Mouse (Mus musculus): Measurements from ENCODE around the gene Ranbp17. TPM values are rescaled to one million over a fixed set of nuclear protein-coding genes. Genes with fewer than 3 reads are reported as not detected.

Gene Ranbp17
- polyA plus RNA-seq, 1 experiment from 2014 or later, result 5.1 TPM

DNA sequence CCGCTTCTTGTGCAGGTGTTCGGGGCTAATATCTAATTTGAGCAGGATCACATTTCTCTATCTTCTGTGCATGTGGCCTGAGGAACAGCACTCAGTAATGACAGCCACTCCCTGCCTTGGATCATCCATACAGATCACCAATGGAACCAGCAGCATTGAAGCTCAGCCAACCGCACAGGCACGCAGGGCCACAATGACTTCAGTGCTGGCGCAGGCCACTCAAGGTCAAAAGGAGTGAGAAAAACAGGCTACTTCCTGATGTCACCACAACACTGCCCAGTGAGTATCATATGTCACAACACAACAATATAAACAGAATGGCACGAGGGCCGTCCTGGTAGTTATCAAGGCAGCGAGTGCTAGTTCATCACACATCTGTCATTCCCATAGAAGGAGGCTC is 287.0 kb downstream of the Ranbp17 start:
- ATAC-seq (ENCODE audit: borderline replicate concordance, extremely low read depth, low FRiP score, low TSS enrichment), result no peak

GRCm38 (mm10) chr11:33221566-33222365 is 291.8 kb downstream of the Ranbp17 start:
- no peak overlapping the region for H3K4me3 ChIP-seq
- peaks cover 19% of the 10 kb centered on the region; the same call in 1 of the 2 replicates for H3K4me1 ChIP-seq
- peak overlapping the region; percentile 50 for H3K27ac ChIP-seq
- 45% methylated on average over 11 of the region's 11 CpGs for WGBS
- H3K36me3 ChIP-seq, result no peaks in the 10 kb centered on the region
- H3K9me3 ChIP-seq, result no peaks in the 10 kb centered on the region
- H3K27me3 ChIP-seq, result no peaks in the 10 kb centered on the region
- peak; percentile 50 for ATAC-seq (ENCODE audit: borderline replicate concordance, extremely low read depth, low FRiP score, low TSS enrichment)
- H3K9ac ChIP-seq, result no peak overlapping the region
- no peak overlapping the region for H3K4me2 ChIP-seq

More for the DNA sequence above, 287.0 kb downstream of the Ranbp17 start:
- Histone ChIP-seq H3K9me3 (no peaks in the 10 kb centered on the region), H3K4me1 (peaks cover 11% of the 10 kb centered on the region; the same call in 1 of the 2 replicates), H3K4me3 (no peak overlapping the region), H3K9ac (no peak overlapping the region), H3K27ac (no peak overlapping the region), H3K27me3 (no peaks in the 10 kb centered on the region), H3K4me2 (no peak overlapping the region), H3K36me3 (no peaks in the 10 kb centered on the region)
- 60% methylated on average over 8 of the region's 8 CpGs for WGBS

DNA sequence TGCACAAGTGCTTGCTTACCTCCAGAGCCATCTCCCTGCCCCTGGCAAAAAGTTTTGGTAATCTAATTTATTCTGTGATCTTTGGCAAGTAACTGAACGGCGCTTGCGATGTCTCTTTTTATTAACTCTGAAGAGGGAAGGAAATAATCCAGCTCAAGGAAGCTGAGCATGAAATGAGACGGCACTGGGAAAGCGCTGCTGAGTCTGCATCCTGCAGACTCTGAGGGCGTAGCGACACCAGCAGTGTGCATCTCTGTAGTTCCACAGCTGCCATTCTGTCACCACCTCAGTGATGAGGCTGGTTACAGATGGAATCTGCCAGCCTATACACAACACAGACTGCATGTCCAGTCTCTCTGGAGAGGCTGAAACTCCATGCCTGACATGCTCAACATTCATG is 292.8 kb downstream of the Ranbp17 start:
- ATAC-seq (ENCODE audit: borderline replicate concordance, extremely low read depth, low FRiP score, low TSS enrichment), result no peak
- no peak overlapping the region for H3K27ac ChIP-seq
- no peak overlapping the region for H3K4me3 ChIP-seq
- peaks cover 19% of the 10 kb centered on the region; the same call in 1 of the 2 replicates for H3K4me1 ChIP-seq
- no peaks in the 10 kb centered on the region for H3K36me3 ChIP-seq
- no peak overlapping the region for H3K4me2 ChIP-seq
- no peaks in the 10 kb centered on the region for H3K9me3 ChIP-seq
- H3K27me3 ChIP-seq, result no peaks in the 10 kb centered on the region
- 75% methylated on average over 7 of the region's 7 CpGs for WGBS
- no peak overlapping the region for H3K9ac ChIP-seq

- Histone ChIP-seq H3K27ac (no peak overlapping the region), H3K9ac (no peak overlapping the region), H3K36me3 (no peaks in the 10 kb centered on the region), H3K4me3 (no peak overlapping the region), H3K27me3 (no peaks in the 10 kb centered on the region), H3K9me3 (no peaks in the 10 kb centered on the region), H3K4me2 (no peak overlapping the region), H3K4me1 (peaks cover 18% of the 10 kb centered on the region; the same call in 1 of the 2 replicates)
- ATAC-seq (ENCODE audit: borderline replicate concordance, extremely low read depth, low FRiP score, low TSS enrichment), result no peak
- 51% methylated on average over 8 of the region's 8 CpGs for WGBS
These were observed 296.0 kb downstream of the Ranbp17 start for GRCm38 (mm10) chr11:33217384-33218079.

- H3K4me2 ChIP-seq, result no peak overlapping the region
- H3K36me3 ChIP-seq, result no peaks in the 10 kb centered on the region
- H3K9ac ChIP-seq, result no peak overlapping the region
- WGBS, result 74% methylated on average over 2 of the region's 2 CpGs
- H3K4me1 ChIP-seq, result peaks cover 14% of the 10 kb centered on the region
- ATAC-seq (ENCODE audit: borderline replicate concordance, extremely low read depth, low FRiP score, low TSS enrichment), result no peak
- H3K27ac ChIP-seq, result no peak overlapping the region
- no peaks in the 10 kb centered on the region for H3K9me3 ChIP-seq
- peaks cover 63% of the 10 kb centered on the region for H3K27me3 ChIP-seq
- no peak overlapping the region for H3K4me3 ChIP-seq
These were observed 306.1 kb downstream of the Ranbp17 start for GRCm38 (mm10) chr11:33207411-33207810.

GRCm38 (mm10) chr11:33204966-33205365 is 308.6 kb downstream of the Ranbp17 start:
- H3K4me3 ChIP-seq, result no peak overlapping the region
- ATAC-seq (ENCODE audit: borderline replicate concordance, extremely low read depth, low FRiP score, low TSS enrichment), result no peak
- WGBS, result 10% methylated on average over 3 of the region's 3 CpGs
- H3K27ac ChIP-seq, result no peak overlapping the region
- H3K9ac ChIP-seq, result no peak overlapping the region
- H3K4me2 ChIP-seq, result no peak overlapping the region
- H3K27me3 ChIP-seq, result peaks cover 88% of the 10 kb centered on the region
- H3K36me3 ChIP-seq, result no peaks in the 10 kb centered on the region
- H3K4me1 ChIP-seq, result peaks cover 33% of the 10 kb centered on the region
- H3K9me3 ChIP-seq, result no peaks in the 10 kb centered on the region

GRCm38 (mm10) chr11:33204329-33204705 is 309.2 kb downstream of the Ranbp17 start:
- Histone ChIP-seq H3K9ac (no peak overlapping the region), H3K27me3 (peaks cover 94% of the 10 kb centered on the region), H3K4me3 (no peak overlapping the region), H3K9me3 (no peaks in the 10 kb centered on the region), H3K4me2 (no peak overlapping the region), H3K36me3 (no peaks in the 10 kb centered on the region), H3K4me1 (peaks cover 37% of the 10 kb centered on the region), H3K27ac (no peak overlapping the region)
- WGBS, result under 1% methylated on average over 18 of the region's 18 CpGs
- no peak for ATAC-seq (ENCODE audit: borderline replicate concordance, extremely low read depth, low FRiP score, low TSS enrichment)

GRCm38 (mm10) chr11:33203383-33204328 is 309.9 kb downstream of the Ranbp17 start, which contains the start of gene Tlx3:
Gene Tlx3 (minus strand): TSS chr11:33203589.
- under 1% methylated on average over 81 of the region's 81 CpGs for WGBS
- peak within 1 kb of the TSS; percentile 23 for H3K4me3 ChIP-seq
- H3K27me3 ChIP-seq, result peaks cover 99% of the 10 kb centered on the region
- ATAC-seq (ENCODE audit: borderline replicate concordance, extremely low read depth, low FRiP score, low TSS enrichment), result no peak
- peak within 1 kb of the TSS; percentile 47 for H3K4me2 ChIP-seq
- H3K9me3 ChIP-seq, result no peaks in the 10 kb centered on the region
- H3K36me3 ChIP-seq, result no peaks in the 10 kb centered on the region
- no peak within 1 kb of the TSS for H3K9ac ChIP-seq
- H3K27ac ChIP-seq, result no peak within 1 kb of the TSS
- H3K4me1 ChIP-seq, result peaks cover 37% of the 10 kb centered on the region

DNA sequence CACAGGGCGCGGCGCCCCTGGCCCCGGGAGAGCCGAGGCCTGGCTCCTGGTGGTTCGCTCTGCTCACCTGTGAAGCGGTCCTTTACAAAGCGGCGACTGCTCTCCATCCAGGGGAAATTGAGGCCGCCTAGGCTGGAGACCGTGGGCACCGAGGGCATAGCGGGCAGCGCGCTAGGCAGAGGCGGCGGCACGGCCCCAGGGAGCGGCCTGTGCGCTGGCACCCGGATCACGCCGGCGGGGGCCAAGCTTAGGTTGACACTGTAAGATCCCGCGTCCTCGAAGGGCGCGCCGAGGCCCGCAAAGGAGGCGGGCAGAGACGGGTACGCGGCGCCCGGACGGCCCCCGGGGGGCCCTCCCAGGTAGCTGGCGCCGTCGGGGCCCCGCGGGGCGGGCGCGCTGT is 310.6 kb downstream of the Ranbp17 start:
- under 1% methylated on average over 47 of the region's 47 CpGs for WGBS
- peak; percentile 16; the same call in 1 of the 2 replicates for ATAC-seq (ENCODE audit: borderline replicate concordance, extremely low read depth, low FRiP score, low TSS enrichment)
- Histone ChIP-seq H3K36me3 (no peaks in the 10 kb centered on the region), H3K9ac (no peak overlapping the region), H3K4me1 (peaks cover 37% of the 10 kb centered on the region), H3K27me3 (peaks cover 99% of the 10 kb centered on the region), H3K4me2 (peak overlapping the region; percentile 47), H3K9me3 (no peaks in the 10 kb centered on the region), H3K27ac (no peak overlapping the region), H3K4me3 (peak overlapping the region; percentile 23)

GRCm38 (mm10) chr11:33202296-33202695 is 311.2 kb downstream of the Ranbp17 start:
- H3K36me3 ChIP-seq, result no peaks in the 10 kb centered on the region
- H3K9ac ChIP-seq, result no peak overlapping the region
- H3K9me3 ChIP-seq, result no peaks in the 10 kb centered on the region
- WGBS, result 1% methylated on average over 37 of the region's 37 CpGs
- no peak overlapping the region for H3K27ac ChIP-seq
- ATAC-seq (ENCODE audit: borderline replicate concordance, extremely low read depth, low FRiP score, low TSS enrichment), result no peak
- peaks cover 37% of the 10 kb centered on the region for H3K4me1 ChIP-seq
- H3K4me2 ChIP-seq, result no peak overlapping the region
- peaks cover 99% of the 10 kb centered on the region for H3K27me3 ChIP-seq
- no peak overlapping the region for H3K4me3 ChIP-seq

DNA sequence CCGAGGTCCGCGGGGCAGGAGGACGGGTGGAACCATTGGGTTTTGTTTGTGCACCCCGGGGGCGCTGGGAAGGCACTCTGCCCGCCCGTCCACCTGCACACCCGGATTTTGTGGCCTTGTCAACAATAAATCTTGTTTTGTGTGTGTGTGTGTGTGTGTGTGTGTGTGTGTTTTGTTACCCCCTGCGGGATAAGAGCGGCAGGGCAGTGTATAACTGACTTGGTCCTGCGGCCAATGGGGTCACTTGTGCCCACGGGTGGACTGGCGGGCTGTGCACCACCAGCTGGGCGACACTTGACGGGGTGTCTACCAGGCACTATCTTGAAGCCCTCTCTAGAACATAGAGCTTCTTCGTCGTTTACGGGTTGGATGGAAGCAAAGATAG is 311.9 kb downstream of the Ranbp17 start:
- Histone ChIP-seq H3K27ac (no peak overlapping the region), H3K4me2 (peak overlapping the region; percentile 55), H3K27me3 (peaks cover 100% of the 10 kb centered on the region), H3K4me1 (peaks cover 40% of the 10 kb centered on the region), H3K9me3 (no peaks in the 10 kb centered on the region), H3K36me3 (no peaks in the 10 kb centered on the region), H3K4me3 (peak overlapping the region; percentile 32), H3K9ac (no peak overlapping the region)
- WGBS, result 4% methylated on average over 19 of the region's 19 CpGs
- ATAC-seq (ENCODE audit: borderline replicate concordance, extremely low read depth, low FRiP score, low TSS enrichment), result 0 out of 2 replicates have a peak, but pooled peaks have one; percentile 1
